Mouse (Mus musculus) forebrain, postnatal 0 days (tissue): ENCODE measurements at regions not wholly inside any gene's neighbourhood (a gene's known extent, or its start where the extent isn't known, plus 50 kb on each side); places are given as distances from the start of the nearest gene placed in this dataset.

ENCODE experiments used
- ATAC-seq: fragments of 200-750 bp; cut with Nextera tagmentation; 2 replicates; pipeline ENCODE4 v1.8.0; 2017; ENCODE audit warnings: mild to moderate bottlenecking, moderate library complexity
- DNase-seq: peaks from one replicate; pipeline ENCODE4 v3.0.0-alpha.2; 2015
- H3K27ac ChIP-seq: fragments of 300-500 bp; sonication (generic); 2 replicates; pipeline ENCODE4 v1.5.1; 2014; ENCODE audit warnings: low read depth, mild to moderate bottlenecking, antibody characterized with exemption, low read length, moderate library complexity, mixed read lengths
- H3K27me3 ChIP-seq: fragments of 300-500 bp; sonication (generic); 2 replicates; pipeline ENCODE4 v1.6.1; 2014; ENCODE audit warnings: mild to moderate bottlenecking, low read length, mixed read lengths; ENCODE audit not compliant: insufficient read depth
- H3K36me3 ChIP-seq: fragments of 300-500 bp; sonication (generic); 2 replicates; pipeline ENCODE4 v1.6.1; 2014; ENCODE audit warnings: mild to moderate bottlenecking, moderate library complexity; ENCODE audit not compliant: insufficient read depth
- H3K4me1 ChIP-seq: fragments of 300-500 bp; sonication (generic); 2 replicates; pipeline ENCODE4 v1.6.1; 2014; ENCODE audit warnings: antibody characterized with exemption; ENCODE audit not compliant: insufficient read depth
- H3K4me2 ChIP-seq: fragments of 300-500 bp; sonication (generic); 2 replicates; pipeline ENCODE4 v1.6.1; 2014; ENCODE audit warnings: low read depth, mild to moderate bottlenecking, moderate library complexity
- H3K4me3 ChIP-seq: fragments of 300-500 bp; sonication (generic); 2 replicates; pipeline ENCODE4 v1.5.1; 2014; ENCODE audit warnings: low read depth, low read length, mixed read lengths
- H3K9ac ChIP-seq: fragments of 300-500 bp; sonication (generic); 2 replicates; pipeline ENCODE4 v1.6.1; 2014; ENCODE audit warnings: mild to moderate bottlenecking
- H3K9me3 ChIP-seq: fragments of 300-500 bp; sonication (generic); 2 replicates; pipeline ENCODE4 v1.6.1; 2016; ENCODE audit warnings: low read length
- CTCF ChIP-seq: sonication (generic); IDR thresholded peaks from 2 replicates; pipeline ENCODE4 v1.5.1; 2016; ENCODE audit warnings: antibody characterized with exemption, control low read depth, low read depth
- WGBS: fragments of 180-500 bp; shearing (Covaris S2); extraction: QIAGEN DNeasy Blood & Tissue Kit; methylation state at CpG from one replicate; pipeline ENCODE4 v1.1.7; 2014; 5-methylcytosine and 5-hydroxymethylcytosine counted together
- microRNA-seq, 2 experiments: library from miRNA; unstranded; fragments of <30 nt; microRNA quantifications; one replicate each; pipeline ENCODE4; 2016

- no peaks in the 10 kb centered on the region for H3K36me3 ChIP-seq
Observed at GRCm38 (mm10) chr7:36605026-36605698, 92.8 kb upstream of the Tshz3 start.

GRCm38 (mm10) chr7:36620256-36620655 is 77.7 kb upstream of the Tshz3 start:
- WGBS: 74% methylated on average over 6 of the region's 6 CpGs
- ATAC-seq (no peak), DNase-seq (no peak)
- Histone ChIP-seq H3K9me3 (no peaks in the 10 kb centered on the region), H3K9ac (no peak overlapping the region), H3K27ac (no peak overlapping the region), H3K36me3 (no peaks in the 10 kb centered on the region), H3K4me1 (no peaks in the 10 kb centered on the region), H3K4me3 (no peak overlapping the region), H3K27me3 (no peaks in the 10 kb centered on the region), H3K4me2 (no peak overlapping the region)
- TF ChIP-seq CTCF: no peak; the same call in 1 of the 2 replicates

More at GRCm38 (mm10) chr7:36605026-36605698, 92.8 kb upstream of the Tshz3 start:
- Histone ChIP-seq H3K9me3 (no peaks in the 10 kb centered on the region), H3K4me1 (0 out of 2 replicates have a peak, but pooled peaks cover 3% of the 10 kb centered on the region), H3K9ac (no peak overlapping the region), H3K27me3 (no peaks in the 10 kb centered on the region), H3K4me2 (peak overlapping the region; percentile 36), H3K4me3 (0 out of 2 replicates have a peak overlapping the region, but pooled peaks have one; percentile 0), H3K27ac (no peak overlapping the region)
- DNase-seq (peak; percentile 42), ATAC-seq (peak; percentile 43; the same call in 1 of the 2 replicates)
- TF ChIP-seq CTCF: no peak
- WGBS: 20% methylated on average over 18 of the region's 18 CpGs

GRCm38 (mm10) chr7:36644252-36644651 is 53.7 kb upstream of the Tshz3 start:
- DNase-seq: no peak
- Histone ChIP-seq H3K4me2 (no peak overlapping the region), H3K27me3 (no peaks in the 10 kb centered on the region), H3K27ac (no peak overlapping the region), H3K4me1 (no peaks in the 10 kb centered on the region), H3K36me3 (no peaks in the 10 kb centered on the region), H3K9ac (no peak overlapping the region), H3K9me3 (no peaks in the 10 kb centered on the region), H3K4me3 (no peak overlapping the region)
- TF ChIP-seq CTCF: no peak
- no peak for ATAC-seq
- WGBS: 34% methylated on average over 3 of the region's 3 CpGs

Small RNA genes lying in the stretch of these regions (microRNA-seq; reads per million reads assigned to microRNA genes)
- gene Gm25247: 0 reads per million in 2 experiments
